Mouse (Mus musculus): ENCODE measurements around the gene Sstr2.

Sstr2 gene

GRCm38 (mm10) chr11:113621001-113621400 lies 1.9 kb downstream of the Sstr2 start:
- DNase-seq: no peak

- DNase-seq: no peak
Measured at GRCm38 (mm10) chr11:113622028-113622427, 2.9 kb downstream of the Sstr2 start.

GRCm38 (mm10) chr11:113625437-113625836 lies 6.3 kb downstream of the Sstr2 start:
- DNase-seq: no peak

GRCm38 (mm10) chr11:113627785-113628184 lies 8.6 kb downstream of the Sstr2 start:
- DNase-seq: no peak

GRCm38 (mm10) chr11:113630642-113631041 lies 11.5 kb downstream of the Sstr2 start:
- no peak for DNase-seq

- DNase-seq: no peak
Measured at GRCm38 (mm10) chr11:113631302-113631701, 12.2 kb downstream of the Sstr2 start.

- no peak for DNase-seq
Measured at GRCm38 (mm10) chr11:113631862-113632261, 12.7 kb downstream of the Sstr2 start.

GRCm38 (mm10) chr11:113632303-113632702 lies 13.2 kb downstream of the Sstr2 start:
- DNase-seq: no peak

GRCm38 (mm10) chr11:113633398-113633797 lies 14.3 kb downstream of the Sstr2 start:
- DNase-seq: no peak

- DNase-seq: no peak
Measured at GRCm38 (mm10) chr11:113634699-113635121, 15.6 kb downstream of the Sstr2 start.

- no peak for DNase-seq
Measured at GRCm38 (mm10) chr11:113638680-113639079, 19.5 kb downstream of the Sstr2 start.

- no peak for DNase-seq
Measured at GRCm38 (mm10) chr11:113645181-113645580, 26.0 kb downstream of the Sstr2 start.

- peak; percentile 82 for DNase-seq
Measured at GRCm38 (mm10) chr11:113648152-113648551, 29.0 kb downstream of the Sstr2 start.

GRCm38 (mm10) chr11:113648690-113649352 lies 29.7 kb downstream of the Sstr2 start, which contains the start of gene Cog1:
Gene Cog1 (plus strand): TSS chr11:113649169.
- DNase-seq: no peak

GRCm38 (mm10) chr11:113649353-113650210 lies 30.4 kb downstream of the Sstr2 start, which contains the start of gene Slc39a11:
Gene Slc39a11 (minus strand): TSS chr11:113650079.
- DNase-seq: peak; percentile 78

GRCm38 (mm10) chr11:113651206-113651906 lies 32.2 kb downstream of the Sstr2 start:
- DNase-seq: no peak

- DNase-seq: no peak
Measured at GRCm38 (mm10) chr11:113651907-113652273, 32.7 kb downstream of the Sstr2 start.

GRCm38 (mm10) chr11:113652516-113652915 lies 33.4 kb downstream of the Sstr2 start:
- no peak for DNase-seq

GRCm38 (mm10) chr11:113654105-113654504 lies 35.0 kb downstream of the Sstr2 start:
- DNase-seq: no peak

GRCm38 (mm10) chr11:113654561-113655270 lies 35.6 kb downstream of the Sstr2 start:
- peak; percentile 53 for DNase-seq

GRCm38 (mm10) chr11:113656511-113656932 lies 37.4 kb downstream of the Sstr2 start:
- no peak for DNase-seq

- DNase-seq: no peak
Measured at GRCm38 (mm10) chr11:113657221-113657620, 38.1 kb downstream of the Sstr2 start.

GRCm38 (mm10) chr11:113658319-113658718 lies 39.2 kb downstream of the Sstr2 start:
- DNase-seq: no peak

All from right cerebral cortex, postnatal 25 days (tissue).